9 mouse cellular contexts compared by ENCODE assay signal in the genomic region with DNA sequence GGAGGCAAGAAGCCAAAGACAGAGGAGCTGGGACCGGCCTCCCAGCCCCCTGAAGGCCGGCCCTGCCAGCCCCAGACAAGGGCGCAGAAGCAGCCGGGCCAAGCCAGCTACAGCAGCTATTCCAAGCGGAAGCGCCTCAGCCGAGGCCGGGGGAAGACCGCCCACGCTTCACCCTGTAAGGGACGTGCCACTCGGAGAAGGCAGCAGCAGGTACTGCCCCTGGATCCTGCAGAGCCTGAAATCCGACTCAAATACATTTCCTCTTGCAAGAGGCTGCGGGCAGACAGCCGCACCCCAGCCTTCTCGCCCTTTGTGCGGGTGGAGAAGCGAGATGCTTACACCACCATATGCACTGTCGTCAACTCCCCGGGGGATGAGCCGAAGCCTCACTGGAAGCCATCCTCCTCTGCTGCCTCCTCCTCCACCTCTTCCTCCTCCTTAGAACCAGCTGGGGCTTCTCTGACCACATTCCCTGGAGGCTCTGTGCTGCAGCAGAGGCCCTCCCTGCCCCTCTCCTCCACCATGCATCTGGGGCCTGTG. TPM values are rescaled to one million over a fixed set of nuclear protein-coding genes. Genes with fewer than 3 reads are reported as not detected.
DNase-seq lines count a peak whose midpoint lies in the region; ATAC-seq and TF ChIP-seq lines count a peak whose summit lies in the region.
"Had no signal": no experiment of that assay in that cellular context is flagged by ENCODE, and none has a peak within 500 bp of the region (broad histone marks: within the 10 kb centered on the region; RNA-seq: fewer than 3 reads in every experiment).

No protein-coding gene starts in this region.

- WGBS in cerebellum, adult 2 months: 62% methylated on average over 21 of the region's 21 CpGs
- 82% methylated on average over 21 of the region's 21 CpGs for WGBS in intestine, embryonic 15.5 days

- no peak overlapping the region for H3K4me3 ChIP-seq in cerebellum, adult 2 months (replicated peaks; ENCODE audit: insufficient read depth, low read depth, low read length)
- H3K4me3 ChIP-seq in ES-Bruce4 (ENCODE audit: low read depth, low read length): peak overlapping the region; percentile 8; the same call in 1 of the 2 replicates
- H3K4me3 ChIP-seq in intestine, embryonic 15.5 days (replicated peaks): no peak overlapping the region
- H3K4me3 ChIP-seq: limb, embryonic 15.5 days had no signal

- TF ChIP-seq CTCF in cerebellum, adult 2 months (IDR thresholded peaks at IDR 0.05; ENCODE audit: borderline replicate concordance, insufficient read depth, low read depth, low read length): no peak
- TF ChIP-seq CTCF in ES-Bruce4 (IDR thresholded peaks at IDR 0.05; ENCODE audit: low read depth, low read length): no peak

- H3K9ac ChIP-seq in ES-Bruce4 (ENCODE audit: low read depth, poor library complexity, severe bottlenecking): peak overlapping the region; percentile 40
- no peak overlapping the region for H3K9ac ChIP-seq in intestine, embryonic 15.5 days
- H3K9ac ChIP-seq: limb, embryonic 15.5 days had no signal

- no peak for TF ChIP-seq EP300 in ES-Bruce4 (IDR thresholded peaks at IDR 0.05; ENCODE audit: insufficient read depth, low read depth, low read length)

- peak; percentile 65 to 72 for DNase-seq in cerebellum, postnatal 10 days
- DNase-seq in cerebellum, adult 2 months: no peak
- peak; percentile 74 for DNase-seq in left cerebral cortex, postnatal 4 days
- DNase-seq in left cerebral cortex, postnatal 14 days (ENCODE audit: low spot score in 2 of 2): no peak
- no peak for DNase-seq in right cerebral cortex, postnatal 4 days

- peaks cover 39% of the 10 kb centered on the region for H3K4me1 ChIP-seq in cerebellum, adult 2 months (ENCODE audit: control insufficient read depth, insufficient read depth, low read length)
- peaks cover 11% of the 10 kb centered on the region for H3K4me1 ChIP-seq in ES-Bruce4 (ENCODE audit: control insufficient read depth, insufficient read depth, low read length)
- H3K4me1 ChIP-seq in intestine, embryonic 15.5 days (replicated peaks): peaks cover 28% of the 10 kb centered on the region

- no peaks in the 10 kb centered on the region for H3K9me3 ChIP-seq in ES-Bruce4 (replicated peaks; ENCODE audit: control insufficient read depth, insufficient read depth, low read length, poor library complexity, severe bottlenecking)
- no peaks in the 10 kb centered on the region for H3K9me3 ChIP-seq in intestine, embryonic 15.5 days

- no peaks in the 10 kb centered on the region for H3K27me3 ChIP-seq in cerebellum, adult 2 months (ENCODE audit: control insufficient read depth, insufficient read depth, low read length)
- H3K27me3 ChIP-seq in ES-Bruce4 (ENCODE audit: control insufficient read depth, insufficient read depth, low read length, poor library complexity, severe bottlenecking): no peaks in the 10 kb centered on the region
- H3K27me3 ChIP-seq in intestine, embryonic 15.5 days (replicated peaks): no peaks in the 10 kb centered on the region
- H3K27me3 ChIP-seq: limb, embryonic 15.5 days had no signal

- no peak overlapping the region for H3K4me2 ChIP-seq in intestine, embryonic 15.5 days (replicated peaks)
- H3K4me2 ChIP-seq: limb, embryonic 15.5 days had no signal

- no peak for ATAC-seq in intestine, embryonic 15.5 days
- ATAC-seq in activated CD4-positive, CD25-positive, alpha-beta regulatory T cell, adult 4 months: no peak

- H3K27ac ChIP-seq in cerebellum, adult 2 months (ENCODE audit: insufficient read depth, low read length): no peak overlapping the region
- no peak overlapping the region for H3K27ac ChIP-seq in ES-Bruce4 (ENCODE audit: insufficient read depth, low read length)
- peak overlapping the region; percentile 41; the same call in 1 of the 2 replicates for H3K27ac ChIP-seq in intestine, embryonic 15.5 days
- H3K27ac ChIP-seq: limb, embryonic 15.5 days had no signal

- no peak for TF ChIP-seq POLR2A in cerebellum, adult 2 months (IDR thresholded peaks at IDR 0.05; ENCODE audit: borderline replicate concordance, insufficient read depth, low read length)
- TF ChIP-seq POLR2A in ES-Bruce4 (IDR thresholded peaks at IDR 0.05; ENCODE audit: insufficient read depth, low read length): no peak

- H3K36me3 ChIP-seq in ES-Bruce4 (ENCODE audit: control insufficient read depth, insufficient read depth, low read length, poor library complexity, severe bottlenecking): no peaks in the 10 kb centered on the region
- H3K36me3 ChIP-seq in intestine, embryonic 15.5 days: peaks cover 60% of the 10 kb centered on the region

- intact Hi-C loops in left cerebral cortex, postnatal 4 days (cut with DNase I): loop anchor here (10.0 kb wide), 1 partner anchor 315 kb away; no protein-coding TSS in a partner anchor
- intact Hi-C loops in left cerebral cortex, postnatal 14 days (cut with DNase I): no loop called here

RNA-seq across cellular contexts. Expression of a gene that starts 32.8 kb away (rescaled TPM):
- 56.1 and 66.3 TPM in 2 replicates for polyA plus RNA-seq in cerebellum, adult 2 months (2012; rRNA removed)
- 10 to 100 TPM; 60.3 to 67.5 TPM for total RNA-seq in left cerebral cortex, postnatal 4 days (2021)
- 10 to 100 TPM; 35.5 to 36.1 TPM for total RNA-seq in left cerebral cortex, postnatal 14 days (2021)
- polyA plus RNA-seq in ES-Bruce4 (2011; ENCODE audit: insufficient read depth, insufficient read length, low read depth, missing spikeins): 60.5 and 68.6 TPM in 2 replicates
- 89.5 and 108 TPM in 2 replicates for polyA plus RNA-seq in intestine, embryonic 15.5 days (2015; fragmentation: Nextera tagmentation; extraction: Ambion mirVana)
- polyA plus RNA-seq in activated CD4-positive, CD25-positive, alpha-beta regulatory T cell, adult 4 months (2017; shearing (Covaris generic)): 10 to 100 TPM; 23.6 to 35.9 TPM

Comparison
In these comparisons a context has a peak if more than half of its experiments do, and no peak if none do; other contexts are left out.
1. DNase-seq: peak in cerebellum, postnatal 10 days (2 of 2) and left cerebral cortex, postnatal 4 days (single experiment); none in cerebellum, adult 2 months (0 of 2), left cerebral cortex, postnatal 14 days (0 of 2) and right cerebral cortex, postnatal 4 days (single experiment).